Mouse (Mus musculus) megakaryocyte, adult 5-6 weeks (primary cell): ENCODE results near the gene Dcp1b. TPM values are rescaled to one million over a fixed set of nuclear protein-coding genes. Genes with fewer than 3 reads are reported as not detected.

ENCODE experiments used
- ATAC-seq: 2 replicates; pipeline ENCODE4 v1.8.0; 2016; ENCODE audit warnings: mild to moderate bottlenecking, inconsistent platforms; ENCODE audit not compliant: poor library complexity, severe bottlenecking
- total RNA-seq, 2 experiments: library from RNA; stranded (forward) in 1 of 2; stranded (reverse) in 1 of 2; fragments of 153-499, 151-499 nt in 1 of 2; fragments of 221-1000, 200-1000 nt in 1 of 2; gene quantifications; 2 replicates each; pipeline versions ENCODE4 v1.2.3 to v1.2.4; 2015 to 2017

Gene Dcp1b
- total RNA-seq, 2 experiments from 2014 or later, result 7.2 to 13.1 TPM

DNA sequence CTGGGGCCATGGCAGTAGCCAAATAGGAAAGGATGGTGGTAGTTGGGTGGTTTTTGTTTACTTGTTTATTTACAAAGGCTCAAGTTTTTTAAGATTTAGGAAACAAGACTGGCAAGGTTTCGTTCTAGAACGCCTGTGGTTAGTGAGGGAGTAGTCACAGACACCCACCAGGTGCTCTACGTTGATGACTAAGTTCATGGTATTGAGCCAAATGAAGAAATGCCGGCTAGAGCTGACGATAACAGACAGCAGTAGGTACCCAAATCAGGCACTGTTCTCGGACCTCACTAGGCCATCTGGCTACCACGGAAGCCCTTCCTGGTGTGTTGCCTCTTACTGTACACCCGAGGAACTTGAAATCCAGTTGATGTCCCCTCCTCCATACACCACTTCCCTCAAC lies 51.9 kb downstream of the Dcp1b start:
- ATAC-seq, result no peak

DNA sequence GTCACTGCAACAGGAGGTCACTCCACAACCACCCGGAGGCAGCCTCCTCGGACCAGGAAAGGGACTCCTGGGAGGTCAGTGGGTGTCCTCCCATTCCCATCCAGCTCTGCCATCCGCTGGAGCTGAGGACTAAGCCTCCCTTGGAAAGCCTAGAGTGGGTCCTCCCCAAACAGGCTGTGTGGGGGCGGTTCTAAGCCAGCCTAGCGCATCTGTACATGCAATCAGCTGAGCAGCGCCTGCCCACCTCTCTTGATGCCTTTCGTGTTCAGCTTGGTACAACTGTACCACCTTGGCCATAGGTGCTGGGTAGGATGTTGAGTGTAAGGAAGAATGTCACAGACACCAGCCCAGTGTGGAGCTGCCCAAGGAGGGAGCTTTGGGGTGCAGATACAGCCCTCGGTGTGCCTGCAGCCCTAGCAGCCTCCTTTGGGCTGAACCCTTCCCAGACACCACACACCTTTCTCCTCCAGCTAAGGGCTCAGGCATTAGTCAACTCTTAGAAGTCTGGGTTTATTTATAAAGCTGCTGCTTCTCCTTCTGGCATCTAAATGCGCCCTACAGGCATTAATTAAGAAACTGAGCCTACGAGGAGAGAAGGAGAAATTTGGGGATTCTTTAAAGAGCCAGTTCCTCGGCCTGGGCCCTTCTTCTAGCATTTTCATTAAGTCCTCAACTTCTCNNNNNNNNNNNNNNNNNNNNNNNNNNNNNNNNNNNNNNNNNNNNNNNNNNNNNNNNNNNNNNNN lies 54.0 kb downstream of the Dcp1b start:
- no peak for ATAC-seq

DNA sequence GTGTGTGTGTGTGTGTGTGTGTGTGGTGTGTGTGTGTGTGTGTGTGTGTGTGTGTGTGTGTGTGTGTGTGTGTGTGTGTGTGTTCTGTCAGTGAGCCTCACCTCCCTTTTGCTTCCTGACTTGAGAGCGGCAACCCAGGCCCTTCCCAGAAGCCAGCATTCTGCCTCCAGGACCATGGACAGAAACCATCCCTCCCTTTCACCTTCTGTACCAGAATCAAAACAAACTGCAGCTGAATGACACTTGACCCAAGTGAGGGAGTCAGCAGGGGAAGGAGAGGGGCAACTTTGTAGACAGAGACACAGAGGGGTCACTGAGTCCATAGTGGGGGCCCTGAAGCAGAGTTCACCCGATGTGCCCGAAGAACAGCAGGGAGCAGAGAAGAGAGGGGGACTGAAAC lies 58.0 kb downstream of the Dcp1b start:
- no peak for ATAC-seq

DNA sequence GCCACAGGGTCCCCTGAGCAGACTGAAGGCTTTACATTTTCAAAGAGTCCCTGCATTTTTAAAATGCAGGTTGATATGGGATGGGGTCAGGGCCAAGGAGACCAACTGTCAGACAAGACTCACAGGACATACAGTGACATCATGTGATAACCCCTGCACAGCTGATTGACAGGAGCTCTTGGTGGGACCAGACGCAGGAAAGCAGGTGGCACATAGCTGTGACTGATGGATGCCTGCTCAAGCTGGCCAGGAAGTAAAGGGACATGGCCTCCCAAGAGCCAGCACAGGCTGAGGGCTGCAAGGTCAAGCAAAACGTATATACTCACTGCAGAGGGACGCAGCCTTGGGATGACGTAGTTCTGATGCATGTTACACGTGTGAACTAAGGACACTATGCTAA lies 60.4 kb downstream of the Dcp1b start:
- no peak for ATAC-seq

DNA sequence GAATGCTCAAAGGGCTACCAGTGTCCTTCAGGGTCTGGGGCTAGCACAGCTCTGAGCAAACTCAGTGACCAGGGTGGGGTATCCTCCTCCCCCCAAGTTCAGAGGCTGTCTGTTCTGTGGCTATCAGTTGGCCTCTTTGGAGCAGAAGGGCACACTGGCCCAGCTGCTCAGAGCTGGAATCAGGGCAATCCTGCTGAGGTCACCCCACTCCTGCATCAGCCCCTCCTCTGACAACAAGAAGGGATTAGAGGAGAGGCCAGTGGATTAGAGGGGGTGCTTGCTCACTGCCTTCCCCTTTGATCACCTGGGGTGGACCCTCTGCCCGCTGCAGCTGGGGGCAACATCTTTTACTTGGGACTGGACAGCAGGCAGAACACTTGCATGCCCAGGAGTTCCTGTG lies 61.2 kb downstream of the Dcp1b start, which contains the start of gene Cacna2d4:
Gene Cacna2d4, plus strand, starts transcription at position 286 of the 400 bp plus-strand sequence.
- no peak for ATAC-seq

DNA sequence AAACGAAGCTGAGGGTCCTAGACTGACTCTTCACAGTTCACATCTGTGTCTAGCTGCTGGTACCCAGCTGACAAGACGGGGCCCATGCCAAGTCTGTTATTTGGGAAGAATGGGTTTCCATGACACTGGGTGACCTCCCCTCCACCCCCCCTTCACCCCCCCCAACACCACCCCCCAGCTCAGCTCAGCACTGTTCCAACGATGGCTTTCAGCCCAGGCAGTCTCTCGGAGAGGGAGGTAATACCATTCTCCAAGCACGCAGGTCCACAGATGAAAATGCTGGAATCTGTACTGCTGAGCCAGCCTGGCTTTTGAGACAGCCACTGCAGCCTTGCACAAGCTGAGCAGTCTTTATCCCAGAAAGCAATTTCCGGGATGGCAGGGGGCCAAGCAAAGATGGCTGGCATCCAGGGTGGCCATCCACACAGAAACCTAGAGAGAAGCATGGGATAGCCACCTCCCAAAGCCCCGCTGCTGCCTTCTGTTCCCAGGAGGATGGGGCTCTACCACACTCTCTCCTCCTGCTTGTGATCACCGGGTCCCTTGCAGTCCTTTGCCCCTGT lies 62.5 kb downstream of the Dcp1b start:
- ATAC-seq, result no peak

DNA sequence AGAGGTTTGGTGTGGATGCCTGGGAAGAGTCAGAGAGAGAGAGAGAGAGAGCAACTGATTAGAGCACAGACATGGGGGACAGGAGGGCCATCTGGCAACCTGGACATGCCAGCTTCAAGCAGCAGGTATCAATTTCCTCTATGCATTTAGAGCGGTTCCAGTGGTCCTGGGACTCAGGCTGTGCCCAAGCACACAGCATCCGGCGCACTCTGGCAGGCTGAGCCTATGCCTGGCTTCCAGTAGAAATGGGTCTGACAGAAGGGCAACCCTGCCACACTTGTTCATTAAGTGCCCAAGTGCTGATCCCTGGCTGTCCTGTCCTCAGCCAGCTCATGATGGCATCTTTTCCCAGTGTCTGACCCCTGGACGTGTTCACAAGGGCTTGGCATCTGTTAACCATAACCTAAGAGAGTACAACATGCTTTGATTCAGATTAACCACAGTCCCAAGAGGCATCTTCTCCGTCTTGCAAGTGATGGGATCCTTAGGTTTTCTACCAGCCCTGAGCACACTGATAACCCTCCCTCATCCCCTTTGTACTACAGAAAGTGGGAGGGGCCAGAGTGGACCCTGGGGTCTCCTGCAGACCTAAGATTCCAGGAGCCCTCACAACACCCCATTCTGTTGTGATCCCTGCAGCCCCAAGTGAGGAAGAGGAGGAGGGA lies 64.4 kb downstream of the Dcp1b start:
- ATAC-seq, result no peak

DNA sequence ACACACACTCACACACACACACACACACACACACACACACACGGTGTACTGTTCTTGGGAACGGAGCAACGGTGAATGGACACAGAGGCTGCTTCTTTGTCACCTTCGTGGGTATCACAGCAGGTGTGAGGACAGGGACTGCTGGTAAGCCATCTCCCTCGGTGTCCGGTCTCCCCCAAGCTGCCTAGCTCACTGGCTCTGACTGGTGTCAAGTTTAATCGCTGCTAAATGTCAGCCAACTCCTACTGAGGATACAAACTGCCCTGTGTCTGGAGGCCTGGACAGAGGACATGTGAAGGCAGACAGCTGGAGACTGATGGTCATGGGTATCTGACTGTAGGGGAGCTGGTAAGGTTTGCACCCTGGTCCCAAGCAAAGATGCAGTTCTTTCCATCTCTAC lies 65.2 kb downstream of the Dcp1b start:
- ATAC-seq, result no peak

DNA sequence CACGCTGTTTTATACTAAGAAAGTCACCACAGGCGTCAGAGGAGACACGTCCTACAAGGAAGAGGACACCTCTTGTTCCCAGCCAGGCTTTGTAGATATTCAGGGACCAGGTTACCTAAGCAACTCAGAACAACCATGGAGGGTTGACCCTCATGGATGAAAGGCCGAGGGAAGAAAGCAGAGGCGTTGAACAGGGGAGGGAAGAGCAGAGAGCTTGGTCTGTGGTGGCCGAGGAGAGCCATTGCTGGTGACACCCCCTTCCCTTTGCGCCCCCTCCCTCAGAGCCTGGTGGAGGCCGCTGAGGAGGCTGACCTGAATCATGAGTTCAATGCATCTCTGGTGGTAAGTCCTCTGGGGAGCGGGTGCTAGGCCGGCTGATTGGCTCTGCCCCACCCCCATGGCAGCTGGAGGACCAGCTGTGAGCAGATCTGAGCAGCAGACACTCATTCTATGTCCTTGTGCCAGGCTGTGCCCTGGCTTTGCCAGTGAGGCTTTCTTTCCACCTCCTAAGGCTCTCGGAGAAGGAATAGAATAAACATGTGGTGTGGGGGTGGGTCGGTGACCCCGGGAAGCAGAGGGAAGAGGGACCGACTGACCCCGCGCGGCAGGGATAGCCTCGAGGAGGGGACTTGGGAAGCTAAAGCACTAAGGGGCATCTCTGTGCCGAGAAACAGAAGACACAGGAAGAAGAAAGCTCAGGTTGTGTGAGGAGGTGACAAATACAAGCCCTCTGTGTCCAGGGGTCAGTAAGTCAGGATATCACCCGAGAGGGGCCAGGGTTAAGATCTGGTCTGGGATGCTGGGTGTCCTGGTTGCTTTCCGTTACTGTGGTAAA lies 66.0 kb downstream of the Dcp1b start:
- no peak for ATAC-seq

DNA sequence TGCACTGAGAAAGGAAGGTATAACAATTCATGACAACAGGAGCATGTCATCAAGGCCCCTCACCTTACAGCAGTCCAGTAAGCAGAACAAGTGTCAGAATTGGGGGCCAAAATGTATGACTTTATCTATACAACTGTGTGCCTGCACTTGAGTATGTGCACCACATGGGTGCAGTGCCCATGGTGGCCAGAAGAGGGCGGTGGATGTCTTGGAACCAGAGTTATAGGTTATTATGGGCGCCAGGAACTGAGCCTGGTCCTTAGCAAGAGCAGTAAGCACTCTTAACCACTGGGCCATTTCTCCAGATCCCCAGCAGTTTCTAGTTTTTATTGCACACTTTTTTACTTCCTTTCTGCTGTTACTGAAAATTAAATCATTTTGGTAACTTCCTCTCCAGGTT lies 71.0 kb downstream of the Dcp1b start:
- no peak for ATAC-seq

DNA sequence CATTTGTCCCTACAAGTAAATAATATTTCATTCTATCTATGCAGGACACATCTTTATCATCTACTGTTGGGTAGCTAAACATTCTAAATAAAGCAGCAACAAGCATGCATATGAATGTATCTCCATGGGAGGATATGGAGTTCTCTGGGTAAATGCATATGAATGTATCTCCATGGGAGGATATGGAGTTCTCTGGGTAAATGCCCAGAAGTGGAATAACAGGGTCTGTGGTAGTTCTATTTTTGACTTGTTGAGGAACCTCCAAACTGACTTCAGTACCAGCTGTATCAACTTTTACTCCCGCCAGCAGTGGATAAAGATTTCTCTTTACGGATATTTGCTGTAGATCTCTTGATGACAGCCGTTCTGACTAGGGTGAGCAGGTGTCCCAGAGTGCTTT lies 73.5 kb downstream of the Dcp1b start:
- no peak for ATAC-seq

DNA sequence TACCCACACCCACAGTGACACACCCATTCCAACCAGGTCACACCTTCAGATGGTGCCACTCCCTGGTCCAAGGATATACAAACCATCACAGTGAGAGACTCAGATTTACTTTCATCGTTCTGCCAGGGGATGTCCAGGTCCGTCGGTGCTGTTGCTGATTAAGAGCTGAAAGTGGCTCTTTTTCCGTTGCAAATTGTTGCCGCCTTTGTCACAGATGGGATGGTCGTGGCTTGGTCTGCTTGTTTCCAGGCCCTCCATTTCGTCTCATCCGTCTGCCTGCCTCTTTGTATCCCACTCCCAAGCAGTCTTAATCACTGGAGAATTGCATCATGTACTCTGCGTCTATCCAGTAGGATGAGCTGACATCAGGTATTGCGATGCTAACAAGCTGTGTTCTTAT lies 74.7 kb downstream of the Dcp1b start:
- ATAC-seq, result no peak

DNA sequence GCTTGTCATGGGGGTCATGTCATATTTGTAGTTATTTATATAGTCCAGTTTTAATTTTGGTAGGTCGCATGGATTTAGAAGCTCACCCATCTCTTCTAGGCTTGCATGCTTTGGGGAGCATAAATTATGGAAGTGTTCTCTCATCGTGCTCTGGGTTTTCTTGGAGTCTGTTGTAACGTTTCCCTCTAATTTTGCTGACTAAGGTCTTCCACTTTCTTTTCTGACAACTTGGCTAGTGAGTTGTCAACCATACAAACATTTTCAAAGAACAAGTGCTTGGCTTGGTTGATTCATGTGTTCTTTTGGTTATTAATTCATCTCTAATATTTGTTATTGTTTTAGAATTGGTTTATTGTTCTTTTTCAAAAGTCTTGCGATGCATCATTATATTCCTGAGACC lies 76.7 kb downstream of the Dcp1b start:
- ATAC-seq, result no peak

Other genes with a start within 250 kb of the Dcp1b start
- 0.11 TPM in 1 of 2 replicates, not detected in the other for gene Cacna1c, start 21.2 kb downstream of the Dcp1b start, total RNA-seq (2015)
- 0.12 TPM in 1 of 2 replicates, not detected in the other for gene Cacna1c, start 21.2 kb downstream of the Dcp1b start, total RNA-seq (2017)
- gene Cacna2d4, start 61.3 kb downstream of the Dcp1b start, total RNA-seq (2015), result 0.04 TPM in 1 of 2 replicates, not detected in the other
- gene Cacna2d4, start 61.3 kb downstream of the Dcp1b start, total RNA-seq (2017), result 0.07 TPM in 1 of 2 replicates, not detected in the other
- gene Lrtm2, start 155.5 kb downstream of the Dcp1b start, total RNA-seq (2015), result 0.23 TPM in 1 of 2 replicates, not detected in the other
- not detected in 2 replicates for gene Lrtm2, start 155.5 kb downstream of the Dcp1b start, total RNA-seq (2017)
- 64.1 and 69.9 TPM in 2 replicates for gene Adipor2, start 242.5 kb downstream of the Dcp1b start, total RNA-seq (2015)
- 94.1 and 98.6 TPM in 2 replicates for gene Adipor2, start 242.5 kb downstream of the Dcp1b start, total RNA-seq (2017)